Mouse (Mus musculus): ENCODE data around the gene Dhx35.
A peak's percentile ranks its signal among the peaks of the same experiment; 100 is the strongest.

The Dhx35 gene

DNA sequence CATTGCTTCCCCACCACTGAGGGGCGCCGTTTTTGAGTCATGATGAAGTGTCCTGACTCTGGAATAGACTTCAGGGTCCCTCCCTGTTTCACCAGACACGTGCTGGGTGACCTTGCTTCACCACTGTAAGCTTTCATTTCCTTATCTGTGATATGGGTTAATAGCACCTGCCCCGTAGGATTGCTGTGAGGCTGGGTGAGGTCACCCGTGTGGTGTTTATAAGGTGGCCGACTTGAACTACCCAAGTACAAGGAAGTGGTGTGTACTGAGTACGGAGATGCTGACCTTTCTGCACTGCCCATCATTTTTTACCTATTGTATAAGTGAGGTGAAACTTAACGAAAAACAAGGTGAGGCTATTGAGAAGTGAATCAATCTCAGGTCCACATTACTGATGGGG lies 9.0 kb downstream of the Dhx35 start:
- DNase-seq (ENCODE audit: low spot score), result no peak

DNA sequence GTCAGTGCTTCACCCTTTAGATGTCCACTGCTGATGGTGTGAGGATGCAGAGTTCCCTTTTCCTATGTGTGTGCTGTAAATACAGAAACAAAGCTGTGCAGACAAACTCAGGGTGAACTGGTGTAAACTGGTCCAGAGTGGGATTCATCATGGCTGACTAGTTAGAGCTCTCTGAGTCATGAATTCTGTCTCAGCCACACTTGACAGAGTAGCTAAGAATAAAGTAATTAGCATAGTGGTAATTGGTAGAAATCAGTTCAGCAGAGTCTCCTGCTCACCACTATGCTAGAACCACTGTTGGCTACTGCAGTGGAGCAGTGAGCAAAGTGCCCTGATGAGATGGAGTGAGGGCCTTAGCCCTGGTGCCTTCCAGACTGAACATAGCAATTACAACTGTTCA lies 21.1 kb downstream of the Dhx35 start:
- DNase-seq (ENCODE audit: low spot score), result no peak

DNA sequence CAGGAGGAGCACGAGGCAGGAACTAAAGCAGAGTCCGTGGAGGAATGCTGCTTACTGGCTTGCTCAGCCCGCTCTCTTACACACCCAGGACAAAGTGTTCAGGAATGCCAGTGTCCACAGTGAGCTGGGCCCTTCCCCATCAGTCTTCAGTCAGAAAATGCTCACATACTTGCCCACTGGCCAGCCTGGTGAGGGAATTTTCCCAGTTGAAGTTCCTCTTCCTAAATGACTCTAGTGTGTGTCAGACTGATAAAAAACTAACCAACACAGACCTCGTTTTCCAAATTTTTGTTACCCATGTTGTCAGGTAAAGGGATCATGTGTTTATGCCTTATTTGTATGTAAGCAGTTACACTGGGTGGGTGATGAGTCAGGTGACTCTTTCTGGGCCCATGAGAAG lies 21.6 kb downstream of the Dhx35 start:
- DNase-seq (ENCODE audit: low spot score), result no peak

DNA sequence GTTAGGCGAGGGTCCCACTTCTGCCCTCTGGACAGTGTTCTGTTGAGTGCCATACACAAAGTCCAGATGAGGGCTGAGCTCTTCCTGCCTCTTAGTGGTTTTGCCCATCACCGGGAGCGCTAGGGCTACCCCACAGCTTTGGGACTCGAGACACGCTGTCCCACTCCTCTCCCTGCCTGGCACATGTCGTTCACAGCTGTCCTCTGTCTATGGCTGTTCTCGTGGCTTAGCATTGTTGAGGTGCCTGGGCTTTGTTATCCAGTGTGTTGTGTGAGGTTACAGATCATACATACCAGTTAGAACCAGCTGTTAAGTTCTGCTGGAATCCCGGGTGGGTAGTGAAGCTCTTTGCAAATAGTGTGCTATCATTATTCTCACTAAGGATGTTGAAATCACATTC lies 23.1 kb downstream of the Dhx35 start:
- no peak for DNase-seq (ENCODE audit: low spot score)

DNA sequence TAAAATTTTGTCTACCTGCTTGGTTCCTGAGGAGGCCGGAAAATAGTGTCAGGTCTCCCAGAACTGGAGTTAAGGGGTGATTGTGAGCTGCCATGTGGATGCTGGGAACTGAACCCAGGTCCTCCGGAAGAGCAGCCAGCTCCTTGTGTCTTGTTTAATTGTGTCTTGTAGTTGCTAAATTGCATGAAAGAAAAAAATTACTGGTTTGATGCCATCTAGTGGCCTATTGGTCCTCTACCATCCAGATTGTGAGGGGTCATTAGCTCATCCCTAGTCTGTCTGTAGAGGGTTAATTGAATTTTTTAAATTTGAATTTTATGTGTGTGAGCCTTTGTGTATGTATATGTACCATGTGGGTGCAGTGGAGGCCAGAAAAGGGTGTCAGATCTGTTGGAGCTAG lies 33.5 kb downstream of the Dhx35 start:
- no peak for DNase-seq (ENCODE audit: low spot score)

DNA sequence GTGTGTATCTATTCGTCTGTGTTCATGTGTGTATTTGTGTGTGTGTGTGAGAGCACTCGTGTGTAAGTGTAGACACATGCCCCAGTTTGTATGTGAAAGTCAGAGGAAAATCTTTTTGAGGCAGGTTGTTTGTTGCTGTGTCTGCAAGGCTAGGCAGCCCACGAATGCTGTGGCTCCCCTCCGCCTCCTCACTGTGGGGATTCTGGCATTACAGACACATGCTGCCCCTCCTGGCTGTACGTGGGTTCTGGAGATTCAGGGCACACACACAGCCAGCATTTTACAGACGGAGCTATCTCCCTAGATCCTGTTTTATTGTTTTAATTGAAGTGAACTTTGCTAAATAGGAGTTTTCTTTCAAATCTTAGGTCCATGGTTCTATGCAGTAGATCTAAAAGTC lies 35.1 kb downstream of the Dhx35 start:
- no peak for DNase-seq (ENCODE audit: low spot score)

DNA sequence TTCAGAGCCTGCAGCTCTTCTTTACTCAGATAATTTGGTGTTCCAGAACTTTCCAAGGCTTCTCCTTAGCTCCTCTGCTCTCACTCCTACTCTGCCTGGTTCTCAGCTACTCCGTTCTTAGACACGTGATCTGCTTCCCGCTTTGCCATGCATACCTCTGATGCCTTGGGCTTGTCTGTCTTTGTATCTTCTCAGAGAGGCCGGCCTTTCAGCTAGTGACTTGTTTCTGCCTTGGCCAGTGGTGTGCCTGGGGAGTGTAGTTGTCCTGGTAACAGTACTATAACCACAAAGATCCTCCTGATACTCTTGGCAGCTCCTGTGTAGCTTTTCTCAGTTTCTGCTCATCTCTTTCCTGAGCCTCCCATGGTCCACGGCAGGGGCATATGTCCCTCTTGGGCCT lies 38.6 kb downstream of the Dhx35 start:
- DNase-seq (ENCODE audit: low spot score), result no peak

DNA sequence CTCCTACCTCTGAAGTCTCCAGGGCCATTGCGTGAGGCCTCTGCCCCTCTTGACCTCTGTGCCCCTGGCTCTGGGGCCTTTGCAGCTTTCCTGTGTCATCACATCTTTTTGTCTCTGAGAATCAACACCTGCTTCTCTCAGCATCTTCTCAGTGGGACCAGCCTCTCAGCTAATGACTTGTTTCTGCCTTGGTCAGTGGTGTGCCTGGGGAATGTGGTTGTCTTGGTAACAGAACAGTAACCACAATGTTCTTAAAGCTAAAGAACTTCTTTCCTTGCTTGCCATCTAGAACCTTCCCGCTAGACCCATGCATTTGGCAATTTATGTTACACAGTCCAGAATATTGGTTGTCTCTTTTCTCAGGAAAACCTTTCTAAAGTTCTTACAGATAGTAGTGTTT lies 39.0 kb downstream of the Dhx35 start:
- peak; percentile 4 for DNase-seq (ENCODE audit: low spot score)

DNA sequence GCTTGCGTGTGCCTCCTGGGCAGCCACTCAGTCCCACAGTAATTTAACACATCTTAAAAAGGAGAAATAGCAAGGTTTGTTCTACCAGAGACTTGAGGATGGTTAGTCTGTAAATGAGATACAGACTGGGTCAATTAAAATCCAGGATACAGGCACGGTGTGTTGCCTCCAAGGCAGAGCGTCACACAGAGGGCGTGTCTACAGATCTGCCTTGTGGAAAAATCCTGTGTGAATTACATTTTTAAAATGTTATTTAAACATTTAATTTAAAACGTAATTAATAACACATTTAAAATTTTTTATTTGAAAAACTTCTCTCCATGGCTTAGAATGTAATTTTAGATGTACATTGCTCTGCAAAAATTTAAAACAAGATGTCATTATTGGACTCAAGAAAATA lies 48.7 kb downstream of the Dhx35 start:
- no peak for DNase-seq (ENCODE audit: low spot score)

DNA sequence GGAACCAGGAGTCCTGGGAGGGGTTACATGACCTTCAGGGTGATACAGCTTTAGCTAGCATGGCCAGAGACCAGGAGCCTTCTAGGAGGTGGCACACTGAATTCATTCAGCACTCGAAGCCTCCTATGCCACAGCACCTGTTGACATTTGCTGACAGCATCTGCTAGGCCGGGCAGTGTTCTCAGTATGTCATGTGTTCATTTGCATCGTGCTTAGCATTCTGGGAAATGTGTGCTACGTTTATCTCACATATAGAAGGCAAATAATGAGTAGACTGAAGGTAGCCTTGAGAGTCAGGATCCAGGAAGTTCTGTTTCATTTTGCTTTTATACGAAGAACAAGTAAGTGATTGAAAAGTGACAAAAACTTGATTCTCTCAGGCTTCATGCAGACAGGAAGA lies 50.4 kb downstream of the Dhx35 start:
- no peak for DNase-seq (ENCODE audit: low spot score)

DNA sequence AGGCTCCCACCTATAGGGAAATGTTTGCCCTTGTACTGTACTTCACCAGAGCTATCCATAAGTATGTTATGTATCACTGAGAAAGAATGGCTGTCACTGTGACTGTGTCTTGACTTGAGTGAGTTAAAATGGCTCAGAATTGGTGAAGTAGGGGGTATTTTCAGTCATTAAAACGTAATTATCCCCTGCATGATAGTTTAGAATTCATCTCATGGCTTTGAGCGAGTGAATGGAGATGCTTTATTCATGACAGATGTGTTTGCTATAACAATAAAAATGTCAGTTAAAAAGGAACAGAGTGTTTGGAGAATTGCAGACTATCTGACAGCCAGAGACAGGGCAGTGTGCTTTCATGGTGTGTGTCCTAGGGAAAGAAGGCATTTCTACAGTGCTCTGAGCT lies 51.6 kb downstream of the Dhx35 start:
- no peak for DNase-seq (ENCODE audit: low spot score)

DNA sequence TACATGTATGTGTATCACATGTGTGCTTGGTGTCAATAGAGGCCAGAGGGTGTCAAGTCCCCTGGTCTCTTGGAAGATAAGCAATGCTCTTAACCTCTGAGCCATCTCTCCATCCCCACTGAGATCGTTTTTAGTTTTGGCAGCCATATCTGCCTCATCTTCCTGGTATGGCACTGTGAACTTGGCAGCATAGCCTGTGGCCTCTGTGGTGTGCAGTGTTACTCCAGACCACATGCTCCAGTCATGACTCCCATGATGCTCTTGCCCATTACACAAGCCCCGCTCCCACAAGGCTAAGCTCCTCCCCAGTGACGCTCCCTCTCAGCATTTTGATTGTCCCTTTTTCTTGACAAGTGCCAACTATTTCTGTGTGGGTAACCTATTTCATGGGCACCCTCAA lies 53.4 kb downstream of the Dhx35 start:
- DNase-seq (ENCODE audit: low spot score), result no peak

DNA sequence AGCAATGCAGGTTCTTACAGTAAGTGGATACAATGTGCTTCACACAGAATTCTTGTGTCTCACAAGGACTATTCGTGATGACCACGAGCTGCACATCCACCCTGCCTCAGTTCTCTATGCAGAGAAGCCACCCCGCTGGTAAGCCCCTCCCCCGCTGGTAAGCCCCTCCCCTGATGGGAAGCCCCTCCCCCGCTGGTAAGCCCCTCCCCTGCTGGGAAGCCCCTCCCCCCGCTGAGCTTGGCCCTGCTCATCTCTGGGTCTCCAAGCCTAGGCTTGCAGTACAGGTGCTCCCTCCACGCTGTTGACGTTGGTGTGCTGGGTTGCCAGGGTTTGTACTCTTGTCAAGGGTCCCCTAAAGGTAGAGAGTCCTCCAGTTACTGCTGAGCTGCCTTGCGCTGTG lies 54.8 kb downstream of the Dhx35 start:
- DNase-seq (ENCODE audit: low spot score), result no peak

DNA sequence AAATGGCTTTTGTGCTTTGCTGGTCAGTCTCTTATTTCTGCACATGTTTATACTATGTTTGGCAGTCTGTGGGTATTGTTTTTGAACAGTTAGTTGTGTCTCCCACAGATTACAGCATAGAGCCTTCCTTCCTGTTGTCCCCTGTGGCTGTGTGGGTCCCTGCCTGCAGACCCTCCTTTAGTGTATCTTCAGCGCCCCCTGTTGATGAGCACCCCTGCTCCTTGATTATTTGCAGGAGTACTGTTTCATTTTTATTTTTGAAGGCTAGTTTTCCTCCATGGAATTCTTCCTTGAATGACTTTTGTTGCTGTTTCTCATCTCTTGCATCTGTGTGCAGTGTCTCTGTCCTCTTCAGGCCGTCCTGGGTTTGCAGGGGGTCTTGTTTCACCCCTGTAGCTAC lies 58.0 kb downstream of the Dhx35 start:
- DNase-seq (ENCODE audit: low spot score), result peak; percentile 70

DNA sequence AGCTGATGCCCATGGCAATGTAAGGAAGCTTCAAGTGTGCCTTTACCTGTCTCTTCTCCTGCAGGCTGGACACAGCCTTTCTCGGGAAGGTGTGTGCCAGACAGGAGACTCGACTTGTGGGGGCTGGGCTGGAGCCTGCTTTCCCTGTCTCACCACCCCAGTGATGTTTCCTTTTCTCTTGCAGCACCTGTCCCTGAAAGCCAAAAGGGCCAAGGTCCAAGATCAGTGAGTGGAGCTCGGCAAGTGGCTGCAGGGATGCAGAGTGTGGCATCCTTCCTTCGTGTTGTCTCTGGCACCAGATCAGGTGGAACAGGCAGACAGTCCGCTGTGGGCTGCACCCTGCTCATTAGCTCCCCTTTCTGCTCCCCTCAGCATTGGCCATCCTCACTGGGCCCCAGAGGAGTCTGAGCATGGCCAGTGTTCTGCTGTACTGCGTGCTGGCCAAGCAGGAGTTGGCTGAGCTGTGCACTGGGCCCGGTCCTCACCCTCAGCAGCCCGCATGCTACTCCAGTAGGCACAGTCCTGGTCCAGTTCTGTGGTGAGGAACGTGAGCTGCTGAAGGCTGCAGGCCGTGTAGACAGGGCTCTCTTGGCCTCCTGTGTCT lies 62.4 kb downstream of the Dhx35 start:
- no peak for DNase-seq (ENCODE audit: low spot score)

DNA sequence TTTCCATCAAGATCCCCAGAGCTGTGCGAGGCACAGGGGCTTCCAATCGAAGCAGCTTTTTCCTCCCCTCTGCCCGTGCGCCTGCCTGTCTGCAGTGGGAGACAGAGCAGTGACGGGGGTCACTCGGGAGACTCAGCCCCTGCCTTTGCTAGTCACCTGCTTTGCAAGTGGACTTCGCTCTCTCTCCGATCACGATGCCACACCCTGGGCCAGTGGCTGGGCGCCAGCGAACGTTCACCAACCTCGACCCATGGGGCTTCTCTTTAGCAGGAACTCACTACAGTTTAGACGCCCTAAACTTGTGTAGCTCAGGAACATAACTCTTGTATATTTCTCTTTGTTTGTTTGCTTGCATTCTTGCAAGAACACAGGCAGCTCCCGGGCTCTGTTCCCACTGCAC lies 63.0 kb downstream of the Dhx35 start:
- DNase-seq (ENCODE audit: low spot score), result no peak

DNA sequence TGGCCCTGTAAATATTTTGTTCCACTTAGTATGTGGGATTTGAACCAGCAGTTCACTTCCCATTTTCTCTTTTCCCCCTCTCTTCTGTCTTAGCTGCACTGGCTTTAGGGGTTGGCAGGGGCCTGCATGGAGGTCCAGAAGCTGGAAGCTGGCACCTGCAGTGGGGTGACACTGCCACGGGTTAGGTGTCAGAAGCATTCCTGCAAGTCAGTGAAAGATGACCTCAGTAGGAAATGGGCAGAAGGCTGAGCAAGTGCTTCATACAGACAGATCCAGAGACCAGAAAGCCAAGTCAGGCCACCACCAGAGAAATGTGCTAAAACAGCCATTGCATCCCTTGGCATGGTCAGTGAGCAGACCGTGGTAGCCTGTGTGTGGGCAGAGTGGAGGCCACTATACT lies 66.5 kb downstream of the Dhx35 start:
- DNase-seq (ENCODE audit: low spot score), result no peak

DNA sequence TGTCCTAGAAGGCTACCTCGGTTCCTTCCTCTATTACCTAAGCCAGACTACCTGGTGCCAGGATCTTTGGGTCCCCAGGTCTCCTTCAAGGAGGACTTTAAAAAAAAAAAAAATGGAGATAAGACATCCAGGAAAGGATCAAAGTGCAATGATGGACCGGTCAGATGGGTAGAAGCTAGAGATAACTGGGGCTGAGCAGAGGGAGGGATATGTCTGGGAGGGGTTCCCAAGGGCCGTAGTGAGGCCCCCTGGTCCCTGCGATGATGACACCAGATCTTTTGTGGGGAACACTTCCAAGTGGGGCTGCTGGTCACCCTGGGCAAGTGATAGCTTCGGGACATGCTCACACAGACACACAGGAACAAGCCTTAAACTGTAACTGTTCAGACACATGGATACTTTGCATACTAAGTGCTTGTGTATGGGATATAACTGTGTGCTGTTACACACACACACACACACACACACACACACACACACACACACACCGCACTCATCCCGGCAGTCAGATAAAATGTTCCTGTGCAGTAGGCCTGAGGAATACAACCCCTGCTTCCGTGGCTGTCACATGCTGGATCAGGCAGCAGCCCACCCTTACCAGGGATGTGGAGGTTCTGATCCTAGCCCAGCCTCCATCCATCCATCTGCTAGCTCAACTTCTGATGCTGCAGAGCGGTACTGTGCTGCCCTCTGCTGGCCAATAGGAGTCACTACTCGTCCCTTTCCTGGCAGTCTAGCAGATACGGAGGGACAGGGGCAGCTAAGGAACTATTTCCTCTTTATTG lies 68.9 kb downstream of the Dhx35 start:
- peak; percentile 90 for DNase-seq (ENCODE audit: low spot score)

DNA sequence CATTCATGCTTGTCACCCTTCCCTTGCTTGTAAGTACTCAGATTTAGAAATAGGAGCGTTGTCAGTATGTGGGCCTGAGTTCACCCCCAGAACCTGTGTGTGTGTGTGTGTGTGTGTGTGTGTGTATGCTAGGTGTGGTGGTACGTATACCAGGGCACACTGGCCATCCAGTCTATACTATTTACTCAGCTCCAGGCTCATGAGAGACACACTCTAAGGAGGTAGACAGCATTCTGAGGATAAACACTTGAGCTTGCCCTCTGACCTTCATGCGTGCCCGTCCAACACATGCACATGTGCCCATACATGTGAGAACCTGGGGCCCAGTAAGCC lies 69.5 kb downstream of the Dhx35 start:
- no peak for DNase-seq (ENCODE audit: low spot score)

DNA sequence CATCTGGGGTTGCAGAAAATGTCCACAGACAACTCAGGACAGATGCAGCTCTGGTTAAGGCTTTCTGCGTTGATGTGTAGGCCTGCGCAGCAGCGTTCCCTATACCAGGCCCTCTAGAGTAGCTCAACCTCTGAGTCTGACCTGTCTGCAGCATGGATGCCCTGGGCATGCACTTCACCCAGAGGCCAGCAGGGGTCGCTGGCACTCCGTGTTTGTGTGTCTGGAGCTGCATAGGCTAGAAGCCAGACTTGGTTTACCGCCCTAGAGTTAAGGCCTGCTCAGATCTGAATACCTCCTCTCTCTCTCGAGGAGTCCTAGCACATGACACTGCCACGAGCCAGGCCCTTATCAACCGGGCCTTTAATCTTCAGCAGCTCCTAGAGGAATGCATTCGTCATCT lies 70.8 kb downstream of the Dhx35 start:
- peak; percentile 87 for DNase-seq (ENCODE audit: low spot score)

DNA sequence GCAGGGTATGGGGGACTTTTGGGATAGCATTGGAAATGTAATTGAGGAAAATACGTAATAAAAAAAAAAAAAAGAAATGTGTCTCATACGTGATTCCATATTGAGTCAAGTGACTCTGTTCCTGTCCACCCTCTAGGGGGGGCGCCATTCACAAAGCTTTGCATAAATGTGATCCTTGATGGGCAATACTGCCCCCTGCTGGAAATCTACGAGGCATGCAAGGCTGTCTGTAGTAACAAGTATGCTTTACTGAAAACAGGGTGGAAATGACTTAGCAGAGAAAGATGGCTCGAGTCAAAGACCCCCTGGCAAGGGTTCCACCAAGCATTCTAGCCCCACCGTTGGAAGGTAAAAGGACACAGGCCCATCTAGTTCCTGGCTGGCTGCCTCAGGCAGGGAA lies 92.0 kb downstream of the Dhx35 start:
- peak; percentile 61 for DNase-seq (ENCODE audit: low spot score)

DNA sequence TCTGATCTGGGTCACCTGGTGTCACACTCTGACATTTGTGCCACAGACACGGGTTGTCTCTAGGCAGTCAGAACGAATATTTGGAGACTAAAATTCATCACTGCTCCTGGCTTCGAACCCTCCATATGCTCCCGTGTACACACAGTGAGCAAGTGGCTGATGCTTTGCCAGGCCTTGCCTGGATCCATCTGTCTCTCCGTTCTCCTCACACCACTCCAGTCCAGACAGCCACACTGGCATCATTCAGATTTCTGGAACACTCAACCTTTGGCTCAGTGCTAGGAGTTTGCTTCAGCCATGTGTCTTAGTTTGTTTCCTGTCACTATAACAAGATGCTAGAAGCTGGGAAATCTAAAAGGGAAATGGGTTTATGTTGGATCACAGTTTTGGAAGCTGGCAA lies 93.9 kb downstream of the Dhx35 start:
- DNase-seq (ENCODE audit: low spot score), result no peak

DNA sequence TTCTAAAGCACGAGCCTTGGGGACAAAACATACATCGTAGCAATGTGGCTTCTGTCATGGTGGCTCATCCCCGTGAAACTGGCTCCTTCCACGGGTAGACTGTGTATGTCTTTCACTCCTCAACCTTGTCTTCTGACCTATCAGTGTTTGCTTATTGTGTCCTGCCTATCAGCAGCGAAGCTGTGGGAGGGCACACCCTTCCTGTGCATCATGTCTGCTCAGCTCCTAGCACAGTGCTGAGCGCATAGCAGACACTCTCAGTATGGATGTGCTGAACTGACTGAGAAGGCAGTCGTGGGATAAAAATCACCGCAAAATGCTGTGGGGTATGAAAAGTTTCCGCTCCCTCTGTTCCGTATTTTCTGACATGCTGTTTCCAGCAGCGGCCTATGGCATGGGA lies 94.6 kb downstream of the Dhx35 start:
- DNase-seq (ENCODE audit: low spot score), result no peak

DNA sequence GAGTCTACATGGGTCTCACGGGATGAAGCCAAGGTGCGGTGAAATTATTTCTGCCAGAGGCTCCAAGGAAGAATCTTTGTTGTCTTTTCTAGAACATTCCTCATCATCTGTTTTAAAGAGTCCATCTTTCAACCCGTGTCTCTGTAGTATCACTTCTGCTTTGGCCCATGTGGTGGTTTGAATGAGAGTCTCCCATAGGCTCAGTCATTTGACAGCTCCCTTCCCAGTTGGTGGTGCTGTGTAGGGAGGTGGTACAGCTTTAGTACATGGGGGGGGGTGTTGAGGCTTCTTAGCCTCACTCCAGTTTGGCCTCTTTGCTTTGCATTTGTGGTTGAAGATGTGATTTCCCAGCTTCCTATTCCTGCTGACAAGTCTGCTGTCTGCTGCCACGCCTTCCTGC lies 96.7 kb downstream of the Dhx35 start:
- no peak for DNase-seq (ENCODE audit: low spot score)

Data from retina, embryonic 14.5 days (tissue).